Mouse (Mus musculus): Measurements from ENCODE around the gene Lrig3. TPM values are rescaled to one million over a fixed set of nuclear protein-coding genes. Genes with fewer than 3 reads are reported as not detected.

The Lrig3 gene
- total RNA-seq, 1 experiment: 33.5 TPM

- H3K9me3 ChIP-seq (ENCODE audit: control insufficient read depth, insufficient read depth, low read depth, low read length): no peaks in the 10 kb centered on the region
- H3K9ac ChIP-seq (ENCODE audit: insufficient read depth, low read depth, low read length, poor library complexity, severe bottlenecking): no peak overlapping the region
- no peaks in the 10 kb centered on the region for H3K4me1 ChIP-seq (ENCODE audit: control insufficient read depth in 2 of 2, insufficient read depth in 2 of 2, low read length in 2 of 2, poor library complexity in 1 of 2)
- no peak overlapping the region for H3K4me3 ChIP-seq (ENCODE audit: insufficient read depth in 1 of 2, low read depth in 1 of 2, low read length in 2 of 2, poor library complexity in 1 of 2, severe bottlenecking in 1 of 2)
- TF ChIP-seq CHD2 (IDR thresholded peaks at IDR 0.05; ENCODE audit: low read depth, low read length) (no peak), ZC3H11A (IDR thresholded peaks at IDR 0.05; ENCODE audit: borderline replicate concordance, low read depth, low read length) (no peak), ZNF384 (IDR thresholded peaks at IDR 0.05; ENCODE audit: low read depth, low read length) (no peak), HCFC1 (IDR thresholded peaks at IDR 0.05; ENCODE audit: borderline replicate concordance, insufficient read depth, low read length) (no peak), MAFK (IDR thresholded peaks at IDR 0.05; ENCODE audit: insufficient read depth, low read depth, low read length) (no peak)
- no peak for DNase-seq (ENCODE audit: low read depth, low spot score)
- peaks cover 29% of the 10 kb centered on the region for H3K36me3 ChIP-seq (ENCODE audit: control insufficient read depth, insufficient read depth, low read length, poor library complexity, severe bottlenecking)
- in situ Hi-C loops (cut with MboI; ENCODE audit: low sequenced_read_pairs in 2 of 2, unreplicated experiment in 2 of 2): no loop called here
- H3K27ac ChIP-seq (ENCODE audit: insufficient read depth, low read depth, low read length, poor library complexity, severe bottlenecking): no peak overlapping the region
These were observed 37.0 kb downstream of the Lrig3 start for GRCm38 (mm10) chr10:126002818-126003506.

DNA sequence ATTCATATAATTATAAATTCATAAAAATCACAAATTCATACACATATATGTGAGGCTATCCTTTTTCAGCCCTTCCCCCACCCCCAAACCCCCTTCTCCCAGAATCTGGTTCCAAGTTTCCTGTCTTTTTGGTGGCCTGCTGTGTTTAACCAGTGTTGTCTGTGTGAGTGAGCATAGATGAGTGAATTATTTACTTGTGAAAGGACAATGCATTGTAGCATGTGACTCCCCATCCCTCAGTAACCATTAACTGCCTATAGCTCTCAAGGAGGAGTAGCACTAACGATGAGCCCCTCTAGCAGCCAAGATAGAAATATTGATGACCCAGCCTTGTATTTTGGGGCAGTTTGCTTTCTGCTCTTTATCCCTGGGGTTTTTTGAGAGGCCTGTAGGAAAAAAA lies 37.9 kb downstream of the Lrig3 start:
- H3K4me3 ChIP-seq (ENCODE audit: insufficient read depth in 1 of 2, low read depth in 1 of 2, low read length in 2 of 2, poor library complexity in 1 of 2, severe bottlenecking in 1 of 2): no peak overlapping the region
- TF ChIP-seq ZNF384 (IDR thresholded peaks at IDR 0.05; ENCODE audit: low read depth, low read length) (no peak), MAFK (IDR thresholded peaks at IDR 0.05; ENCODE audit: insufficient read depth, low read depth, low read length) (no peak), ZC3H11A (IDR thresholded peaks at IDR 0.05; ENCODE audit: borderline replicate concordance, low read depth, low read length) (no peak), CHD2 (IDR thresholded peaks at IDR 0.05; ENCODE audit: low read depth, low read length) (no peak), HCFC1 (IDR thresholded peaks at IDR 0.05; ENCODE audit: borderline replicate concordance, insufficient read depth, low read length) (no peak)
- no peaks in the 10 kb centered on the region for H3K9me3 ChIP-seq (ENCODE audit: control insufficient read depth, insufficient read depth, low read depth, low read length)
- no peak for DNase-seq (ENCODE audit: low read depth, low spot score)
- peaks cover 36% of the 10 kb centered on the region for H3K36me3 ChIP-seq (ENCODE audit: control insufficient read depth, insufficient read depth, low read length, poor library complexity, severe bottlenecking)
- H3K9ac ChIP-seq (ENCODE audit: insufficient read depth, low read depth, low read length, poor library complexity, severe bottlenecking): no peak overlapping the region
- H3K4me1 ChIP-seq (ENCODE audit: control insufficient read depth in 2 of 2, insufficient read depth in 2 of 2, low read length in 2 of 2, poor library complexity in 1 of 2): no peaks in the 10 kb centered on the region
- in situ Hi-C loops (cut with MboI; ENCODE audit: low sequenced_read_pairs in 2 of 2, unreplicated experiment in 2 of 2): no loop called here
- H3K27ac ChIP-seq (ENCODE audit: insufficient read depth, low read depth, low read length, poor library complexity, severe bottlenecking): no peak overlapping the region

- DNase-seq (ENCODE audit: low read depth, low spot score): no peak
- Histone ChIP-seq H3K9ac (ENCODE audit: insufficient read depth, low read depth, low read length, poor library complexity, severe bottlenecking) (no peak overlapping the region), H3K9me3 (ENCODE audit: control insufficient read depth, insufficient read depth, low read depth, low read length) (no peaks in the 10 kb centered on the region), H3K4me1 (ENCODE audit: control insufficient read depth in 2 of 2, insufficient read depth in 2 of 2, low read length in 2 of 2, poor library complexity in 1 of 2) (no peaks in the 10 kb centered on the region), H3K27ac (ENCODE audit: insufficient read depth, low read depth, low read length, poor library complexity, severe bottlenecking) (no peak overlapping the region), H3K36me3 (ENCODE audit: control insufficient read depth, insufficient read depth, low read length, poor library complexity, severe bottlenecking) (peaks cover 49% of the 10 kb centered on the region), H3K4me3 (ENCODE audit: insufficient read depth in 1 of 2, low read depth in 1 of 2, low read length in 2 of 2, poor library complexity in 1 of 2, severe bottlenecking in 1 of 2) (no peak overlapping the region)
- TF ChIP-seq HCFC1 (IDR thresholded peaks at IDR 0.05; ENCODE audit: borderline replicate concordance, insufficient read depth, low read length) (no peak), MAFK (IDR thresholded peaks at IDR 0.05; ENCODE audit: insufficient read depth, low read depth, low read length) (no peak), ZNF384 (IDR thresholded peaks at IDR 0.05; ENCODE audit: low read depth, low read length) (no peak), ZC3H11A (IDR thresholded peaks at IDR 0.05; ENCODE audit: borderline replicate concordance, low read depth, low read length) (no peak)
- in situ Hi-C loops (cut with MboI; ENCODE audit: low sequenced_read_pairs in 2 of 2, unreplicated experiment in 2 of 2): no loop called here
These were observed 47.7 kb downstream of the Lrig3 start for GRCm38 (mm10) chr10:126013667-126014066.

DNA sequence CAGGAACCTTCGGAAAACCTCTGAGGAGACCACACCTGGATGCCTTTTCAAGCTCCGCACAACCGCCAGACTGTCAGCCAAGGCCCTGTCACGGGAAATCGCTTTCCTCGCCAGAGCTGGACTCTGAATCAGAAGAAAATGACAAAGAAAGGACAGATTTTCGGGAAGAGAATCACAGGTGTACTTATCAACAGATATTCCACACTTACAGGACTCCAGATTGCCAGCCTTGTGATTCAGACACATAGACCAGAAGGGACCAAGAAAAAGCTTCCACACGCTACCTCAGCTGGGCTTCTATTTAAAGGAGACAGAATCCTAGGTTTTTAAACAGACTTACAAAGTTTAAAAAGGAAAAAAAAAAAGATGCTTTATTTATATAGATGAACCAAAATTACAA lies 48.7 kb downstream of the Lrig3 start:
- Histone ChIP-seq H3K4me3 (ENCODE audit: insufficient read depth in 1 of 2, low read depth in 1 of 2, low read length in 2 of 2, poor library complexity in 1 of 2, severe bottlenecking in 1 of 2) (no peak overlapping the region), H3K9ac (ENCODE audit: insufficient read depth, low read depth, low read length, poor library complexity, severe bottlenecking) (no peak overlapping the region), H3K4me1 (ENCODE audit: control insufficient read depth in 2 of 2, insufficient read depth in 2 of 2, low read length in 2 of 2, poor library complexity in 1 of 2) (no peaks in the 10 kb centered on the region), H3K27ac (ENCODE audit: insufficient read depth, low read depth, low read length, poor library complexity, severe bottlenecking) (no peak overlapping the region), H3K36me3 (ENCODE audit: control insufficient read depth, insufficient read depth, low read length, poor library complexity, severe bottlenecking) (peaks cover 42% of the 10 kb centered on the region), H3K9me3 (ENCODE audit: control insufficient read depth, insufficient read depth, low read depth, low read length) (no peaks in the 10 kb centered on the region)
- no peak for TF ChIP-seq CHD2 (IDR thresholded peaks at IDR 0.05; ENCODE audit: low read depth, low read length)
- no peak for TF ChIP-seq ZNF384 (IDR thresholded peaks at IDR 0.05; ENCODE audit: low read depth, low read length)
- no peak for TF ChIP-seq MAFK (IDR thresholded peaks at IDR 0.05; ENCODE audit: insufficient read depth, low read depth, low read length)
- no peak for TF ChIP-seq HCFC1 (IDR thresholded peaks at IDR 0.05; ENCODE audit: borderline replicate concordance, insufficient read depth, low read length)
- TF ChIP-seq ZC3H11A (IDR thresholded peaks at IDR 0.05; ENCODE audit: borderline replicate concordance, low read depth, low read length): no peak
- DNase-seq (ENCODE audit: low read depth, low spot score): no peak
- in situ Hi-C loops (cut with MboI; ENCODE audit: low sequenced_read_pairs in 2 of 2, unreplicated experiment in 2 of 2): no loop called here
